Mouse (Mus musculus): ENCODE measurements around the gene Nfam1. TPM values are rescaled to one million over a fixed set of nuclear protein-coding genes. Genes with fewer than 3 reads are reported as not detected.
A peak's percentile ranks its signal among the peaks of the same experiment; 100 is the strongest.

Nfam1 gene
- total and polyA plus RNA-seq, 3 experiments: 0.04 to 0.81 (median 0.20) TPM

DNA sequence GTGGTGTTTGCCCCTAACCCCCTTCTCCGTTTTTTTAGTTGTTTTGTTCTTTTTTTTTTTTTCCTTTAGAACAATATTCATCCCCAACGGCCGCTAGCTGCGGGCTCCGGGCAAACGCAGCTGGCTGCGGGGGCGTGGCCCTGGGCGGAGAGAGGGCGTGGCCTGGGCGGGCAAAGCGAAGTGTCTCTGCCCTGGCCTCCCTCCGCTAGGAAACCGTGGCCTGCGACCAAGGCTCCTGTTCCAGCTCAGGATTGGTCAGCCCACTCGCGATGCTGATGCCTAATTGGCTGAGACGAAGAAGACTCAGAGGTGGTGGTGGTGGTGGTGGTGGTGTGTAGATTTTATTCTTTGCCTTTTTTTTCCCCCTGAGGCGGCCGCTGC, 45.4 kb downstream of the Nfam1 start, which contains the start of gene Tcf20:
Gene Tcf20, minus strand, starts transcription at position 141 of the 381 bp plus-strand sequence.
- in situ Hi-C loops (cut with MboI; ENCODE audit: low pct_ligation_motif_present, low pct_unique_long_range_greater_than_20kb, low sequenced_read_pairs): no loop called here
- DNase-seq (ENCODE audit: extremely low read depth): peak; percentile 93
- Histone ChIP-seq H3K9me3 (replicated peaks; ENCODE audit: low read length) (no peaks in the 10 kb centered on the region), H3K36me3 (replicated peaks in 1 of 2; ENCODE audit: control insufficient read depth in 1 of 2, insufficient read depth in 1 of 2, low read length in 1 of 2) (no peaks in the 10 kb centered on the region), H3K27me3 (replicated peaks) (peaks cover 2% of the 10 kb centered on the region), H3K27ac (ENCODE audit: insufficient read depth, low read depth) (no peak within 1 kb of the TSS), H3K4me1 (ENCODE audit: control insufficient read depth in 1 of 2, insufficient read depth in 2 of 2) (peaks cover 4 to 61% of the 10 kb centered on the region in 2 experiments; a peak in 3 of 4 replicates), H3K79me2 (replicated peaks; ENCODE audit: control insufficient read depth, extremely low read depth, insufficient read depth, poor library complexity, severe bottlenecking) (no peaks in the 10 kb centered on the region), H3K9ac (ENCODE audit: insufficient read depth, low read depth) (peak within 1 kb of the TSS; percentile 23), H3K4me3 (replicated peaks in 1 of 3; ENCODE audit: low read depth in 2 of 3, low read length in 2 of 3, poor library complexity in 1 of 3) (peak within 1 kb of the TSS; percentile 50 to 78 (median 60)), H3K4me2 (ENCODE audit: insufficient read depth, low read depth, poor library complexity, severe bottlenecking) (peak within 1 kb of the TSS; percentile 85)
- TF ChIP-seq HCFC1 (IDR thresholded peaks at IDR 0.05; ENCODE audit: low read depth, low read length): no peak
- TF ChIP-seq MAFK (IDR thresholded peaks at IDR 0.05; ENCODE audit: insufficient replicate concordance, low read length): no peak
- TF ChIP-seq ETS1 (conservative IDR thresholded peaks at IDR 0.05; ENCODE audit: low read depth, low read length): no peak
- peak; percentile 32; the same call in 1 of the 2 replicates for TF ChIP-seq NRF1 (IDR thresholded peaks at IDR 0.05; ENCODE audit: low read depth, low read length)
- TF ChIP-seq TBP (conservative IDR thresholded peaks at IDR 0.05; ENCODE audit: low read depth, low read length): no peak
- no peak for TF ChIP-seq JUN (IDR thresholded peaks at IDR 0.05; ENCODE audit: insufficient read depth, low read depth, low read length)
- TF ChIP-seq ZNF384 (IDR thresholded peaks at IDR 0.05; ENCODE audit: low read depth, low read length): peak; percentile 42; the same call in 1 of the 2 replicates
- TF ChIP-seq CTCF (conservative IDR thresholded peaks at IDR 0.05 in 1 of 2, IDR thresholded peaks at IDR 0.05 in 1 of 2; ENCODE audit: low read depth in 2 of 2, low read length in 2 of 2): no peak
- TF ChIP-seq POLR2A (IDR thresholded peaks at IDR 0.05; ENCODE audit: low read depth, low read length): peak; percentile 44; the same call in 1 of the 2 replicates
- no peak for TF ChIP-seq UBTF (IDR thresholded peaks at IDR 0.05; ENCODE audit: low read depth, low read length)
- 0 out of 2 replicates have a peak, but pooled peaks have one; percentile 10 for TF ChIP-seq ELF1 (IDR thresholded peaks at IDR 0.05; ENCODE audit: low read depth, low read length)
- no peak for TF ChIP-seq JUND (conservative IDR thresholded peaks at IDR 0.05; ENCODE audit: low read depth, low read length)
- no peak for TF ChIP-seq PAX5 (IDR thresholded peaks at IDR 0.05; ENCODE audit: low read length)
- dilution Hi-C loops (cut with MboI; ENCODE audit: extremely low pct_ligation_motif_present, extremely low pct_unique_long_range_greater_than_20kb, low sequenced_read_pairs): no loop called here

- H3K4me2 ChIP-seq (ENCODE audit: insufficient read depth, low read depth, poor library complexity, severe bottlenecking): peak overlapping the region; percentile 85
- in situ Hi-C loops (cut with MboI; ENCODE audit: low pct_ligation_motif_present, low pct_unique_long_range_greater_than_20kb, low sequenced_read_pairs): no loop called here
- H3K79me2 ChIP-seq (replicated peaks; ENCODE audit: control insufficient read depth, extremely low read depth, insufficient read depth, poor library complexity, severe bottlenecking): no peaks in the 10 kb centered on the region
- dilution Hi-C loops (cut with MboI; ENCODE audit: extremely low pct_ligation_motif_present, extremely low pct_unique_long_range_greater_than_20kb, low sequenced_read_pairs): no loop called here
- H3K4me3 ChIP-seq (replicated peaks in 1 of 3; ENCODE audit: low read depth in 2 of 3, low read length in 2 of 3, poor library complexity in 1 of 3): peak overlapping the region; percentile 50 to 78 (median 60)
- H3K36me3 ChIP-seq (replicated peaks in 1 of 2; ENCODE audit: control insufficient read depth in 1 of 2, insufficient read depth in 1 of 2, low read length in 1 of 2): no peaks in the 10 kb centered on the region
- TF ChIP-seq PAX5 (IDR thresholded peaks at IDR 0.05; ENCODE audit: low read length): no peak
- TF ChIP-seq POLR2A (IDR thresholded peaks at IDR 0.05; ENCODE audit: low read depth, low read length): no peak
- no peak for TF ChIP-seq RCOR1 (conservative IDR thresholded peaks at IDR 0.05; ENCODE audit: low read depth, low read length)
- TF ChIP-seq POLR2AphosphoS2 (IDR thresholded peaks at IDR 0.05; ENCODE audit: low read depth, low read length): no peak
- TF ChIP-seq KAT2A (IDR thresholded peaks at IDR 0.05; ENCODE audit: insufficient replicate concordance, low read length): no peak
- no peaks in the 10 kb centered on the region for H3K9me3 ChIP-seq (replicated peaks; ENCODE audit: low read length)
- H3K4me1 ChIP-seq (ENCODE audit: control insufficient read depth in 1 of 2, insufficient read depth in 2 of 2): peaks cover 4 to 55% of the 10 kb centered on the region in 2 experiments; a peak in 3 of 4 replicates
- H3K9ac ChIP-seq (ENCODE audit: insufficient read depth, low read depth): peak overlapping the region; percentile 5; the same call in 1 of the 2 replicates
- no peak for DNase-seq (ENCODE audit: extremely low read depth)
- no peak overlapping the region for H3K27ac ChIP-seq (ENCODE audit: insufficient read depth, low read depth)
- peaks cover 2% of the 10 kb centered on the region for H3K27me3 ChIP-seq (replicated peaks)
These were observed 45.9 kb downstream of the Nfam1 start for GRCm38 (mm10) chr15:82987014-82987731.
